Mouse (Mus musculus): ENCODE results near the gene Tprg.

Tprg gene

DNA sequence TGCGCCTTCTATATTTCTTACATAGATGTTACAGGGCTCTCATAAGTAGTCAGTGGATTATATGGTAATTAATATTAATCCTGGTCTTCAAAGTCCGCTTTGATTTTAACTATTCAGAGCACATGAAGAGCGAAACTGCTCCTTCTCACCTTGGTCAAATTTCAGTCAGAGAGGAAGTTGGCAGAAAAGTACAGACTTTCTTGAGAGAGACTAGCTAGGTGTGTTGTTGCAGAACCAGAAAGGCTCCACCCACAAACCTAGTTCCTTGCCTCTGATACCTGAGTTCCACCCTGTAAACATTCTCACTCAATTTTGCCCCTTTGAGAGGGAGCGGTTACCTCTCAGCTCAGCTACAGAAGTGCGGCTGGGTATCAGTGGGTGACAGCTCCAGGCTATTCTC is at the start of gene Tprg:
Gene Tprg (plus strand): TSS at position 301 of the 400 bp plus-strand sequence.
- no peak for DNase-seq (ENCODE audit: low read depth)

DNA sequence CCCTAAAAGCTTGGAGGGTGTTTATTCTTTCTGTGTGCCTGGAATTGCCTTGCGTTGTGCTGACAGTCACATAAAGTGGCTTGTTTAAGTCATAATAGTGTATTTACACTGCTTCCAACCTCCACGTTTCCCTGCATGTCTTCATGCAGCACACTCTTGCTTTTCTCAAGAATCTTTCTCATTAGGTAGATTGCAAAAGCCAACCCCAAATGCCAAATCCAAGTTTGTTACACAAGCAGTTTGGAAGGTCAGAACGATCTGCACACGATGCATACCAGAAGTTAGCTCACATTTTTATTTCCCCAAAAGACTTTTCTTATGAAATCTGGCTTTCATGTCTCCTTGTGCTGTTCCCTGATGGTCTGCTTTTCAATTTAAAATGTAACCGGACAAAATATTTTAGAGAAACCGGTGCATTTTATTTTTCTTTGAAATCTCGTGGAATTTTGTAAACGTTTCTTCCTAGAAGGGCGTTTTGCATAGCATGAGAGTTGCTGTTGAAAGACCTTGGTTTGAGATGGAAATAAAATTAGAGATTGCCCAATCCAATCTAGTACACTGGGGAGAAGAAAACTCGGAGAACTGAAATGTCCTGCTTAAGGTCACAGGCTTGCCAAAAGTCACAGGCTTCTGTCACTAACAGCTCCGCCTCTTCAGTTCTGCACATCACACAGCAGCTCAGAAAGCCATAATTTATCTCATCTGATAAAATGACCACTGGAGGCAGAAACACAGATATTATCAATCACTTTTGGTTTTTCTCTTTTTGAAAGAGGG is 48.2 kb upstream of the Tprg start:
- DNase-seq (ENCODE audit: low read depth) = no peak

DNA sequence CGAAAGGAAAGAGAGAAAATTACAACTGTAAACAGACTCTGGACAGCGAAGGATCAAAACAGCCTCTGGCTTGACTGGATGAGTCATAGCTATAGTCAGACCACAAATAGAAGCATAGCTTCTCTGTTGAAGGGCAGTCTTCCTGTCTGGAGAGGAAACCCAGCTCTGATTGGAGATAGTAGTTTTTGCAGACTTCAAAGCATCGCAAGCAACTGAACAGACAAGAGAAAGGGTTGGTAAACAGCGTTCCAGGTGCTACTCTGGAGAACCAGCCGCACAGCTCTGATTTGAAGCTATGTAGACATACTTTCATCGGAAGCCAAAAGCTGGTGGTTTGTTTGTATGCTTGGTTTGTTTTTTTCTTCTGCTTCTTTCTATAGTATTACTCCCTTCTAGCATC is 37.7 kb upstream of the Tprg start:
- DNase-seq (ENCODE audit: low read depth) = peak; percentile 16

DNA sequence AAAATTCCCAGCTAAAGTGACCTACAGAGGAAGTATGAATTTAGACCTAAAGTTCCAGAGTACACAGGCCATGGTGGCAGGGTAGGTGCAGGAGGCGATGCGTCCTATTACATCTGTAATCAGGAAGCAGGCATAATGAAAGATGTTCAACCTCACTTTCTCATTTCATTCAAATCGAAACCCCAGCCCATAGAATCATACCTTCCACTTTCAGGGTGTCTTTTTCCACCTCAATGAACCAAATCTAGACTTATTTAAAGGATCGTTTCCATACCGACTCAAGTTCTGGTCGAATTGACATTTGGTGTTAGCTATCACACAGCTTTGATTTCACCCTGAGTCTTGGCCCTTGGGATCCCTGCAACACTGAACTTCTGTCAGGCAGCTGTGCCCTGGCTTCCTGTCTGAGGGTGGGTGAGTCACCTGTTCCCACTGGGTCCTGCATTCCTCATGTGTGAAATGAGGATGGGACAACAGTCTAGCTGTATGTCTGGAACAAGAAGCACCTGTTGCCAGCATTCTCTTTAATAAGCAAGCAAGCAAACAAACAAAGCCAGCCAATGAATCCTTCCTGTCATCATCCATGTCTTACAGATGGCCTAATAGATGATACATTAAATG is 36.4 kb upstream of the Tprg start:
- peak; percentile 16 for DNase-seq (ENCODE audit: low read depth)

DNA sequence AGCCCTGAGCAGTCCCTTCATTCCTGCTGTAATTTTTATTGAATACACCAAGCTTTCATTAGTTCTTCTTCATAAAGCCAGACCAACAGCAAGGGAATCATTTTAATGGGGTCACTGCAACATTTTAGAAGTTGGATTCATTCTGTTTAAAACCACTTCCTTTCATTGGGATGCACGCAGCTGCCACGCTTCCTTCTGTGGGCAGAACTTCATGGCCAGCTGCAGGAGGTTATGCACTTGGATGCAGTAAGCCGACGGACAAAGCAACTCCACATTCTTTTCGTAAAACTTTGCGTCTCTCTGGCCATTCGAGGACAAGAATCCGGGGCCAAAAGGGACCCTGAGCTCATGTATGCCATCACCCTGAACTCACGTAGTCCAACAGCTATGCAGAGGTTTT is 35.5 kb upstream of the Tprg start:
- DNase-seq (ENCODE audit: low read depth) = no peak

DNA sequence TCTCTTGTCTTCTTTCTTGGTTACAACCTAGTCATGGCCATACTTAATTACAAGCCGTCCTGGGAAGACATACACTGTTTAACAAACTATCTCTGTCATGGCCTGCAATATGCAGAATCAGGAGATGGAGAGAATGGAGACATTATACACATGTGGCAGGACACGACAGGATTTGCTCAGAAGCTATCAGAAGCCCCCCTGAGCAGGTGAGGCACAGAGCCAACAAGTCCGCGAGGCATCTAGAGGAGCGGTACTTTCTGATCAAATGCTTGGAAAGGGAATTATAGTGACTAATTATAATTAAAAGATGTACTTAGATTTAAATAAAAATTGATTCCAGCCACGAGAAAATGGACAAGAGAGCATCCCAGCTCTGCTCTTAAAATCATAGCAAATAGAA is 32.0 kb upstream of the Tprg start:
- no peak for DNase-seq (ENCODE audit: low read depth)

DNA sequence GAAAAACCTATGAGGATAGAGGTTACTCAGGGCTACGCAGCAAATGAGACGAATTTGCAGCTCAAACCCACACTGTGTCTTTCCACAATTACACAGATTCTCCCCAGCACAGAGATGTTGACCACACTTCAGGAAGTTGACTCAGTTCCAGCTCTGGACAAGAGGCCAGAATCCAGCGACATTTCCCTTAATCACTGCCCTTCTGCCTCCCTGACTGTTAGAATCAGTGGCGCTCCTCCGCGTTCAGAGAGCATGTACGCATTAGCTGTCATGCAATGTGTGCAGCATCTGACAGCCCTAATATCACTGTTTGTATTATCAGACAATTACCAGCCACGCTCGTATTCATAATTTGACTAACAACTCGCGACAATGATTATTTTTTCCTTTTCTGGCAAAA is 31.4 kb upstream of the Tprg start:
- no peak for DNase-seq (ENCODE audit: low read depth)

DNA sequence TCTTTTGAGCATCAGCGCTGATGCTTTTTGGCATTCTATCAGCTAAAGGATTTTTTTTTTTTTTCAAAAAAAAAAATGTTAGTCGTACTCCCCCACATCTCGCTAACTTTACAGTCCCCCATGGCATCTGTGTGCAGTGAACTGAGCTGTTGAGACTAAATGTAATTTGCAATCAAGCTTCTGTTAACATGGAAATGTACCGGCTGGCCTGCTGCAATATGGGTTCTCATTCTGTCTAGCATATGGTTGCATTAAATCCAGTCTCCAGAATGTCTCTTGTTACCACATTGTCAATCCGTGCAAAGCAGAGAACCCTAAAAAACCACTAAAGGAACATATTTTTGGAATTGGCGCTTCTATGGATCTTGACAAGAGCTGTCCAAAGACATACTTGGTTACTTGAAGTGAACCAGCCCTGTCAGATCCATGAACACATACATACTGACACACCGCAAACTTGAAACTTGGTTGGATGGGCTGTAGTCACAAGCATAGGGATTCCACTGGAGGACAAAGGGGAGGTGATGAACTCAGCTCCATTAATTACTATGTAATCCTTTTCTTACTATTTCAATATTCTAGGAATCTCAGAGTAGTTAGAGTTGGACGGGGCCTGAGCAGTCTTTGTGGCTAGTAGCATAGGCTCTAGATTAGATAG is 30.9 kb upstream of the Tprg start:
- DNase-seq (ENCODE audit: low read depth) = no peak

DNA sequence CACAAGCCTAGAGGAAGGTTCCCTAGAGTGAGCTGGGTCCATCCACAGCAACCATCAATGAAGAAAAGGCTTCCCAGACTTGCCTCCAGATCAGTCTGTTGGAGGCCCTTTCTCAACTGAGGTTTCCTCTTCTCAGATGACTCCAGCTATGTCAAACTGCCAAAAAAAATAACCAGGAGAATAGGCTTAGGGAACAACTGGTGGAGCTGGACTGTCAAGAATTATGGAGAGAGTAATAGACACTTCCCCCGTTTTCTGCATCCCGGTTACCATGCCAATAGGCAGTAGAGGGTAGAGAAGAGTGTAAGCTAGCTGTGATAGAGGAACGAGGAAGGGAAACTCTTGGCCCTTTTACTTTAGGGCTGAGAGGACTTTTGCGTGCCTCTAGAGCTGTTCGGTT is 24.3 kb upstream of the Tprg start:
- no peak for DNase-seq (ENCODE audit: low read depth)

DNA sequence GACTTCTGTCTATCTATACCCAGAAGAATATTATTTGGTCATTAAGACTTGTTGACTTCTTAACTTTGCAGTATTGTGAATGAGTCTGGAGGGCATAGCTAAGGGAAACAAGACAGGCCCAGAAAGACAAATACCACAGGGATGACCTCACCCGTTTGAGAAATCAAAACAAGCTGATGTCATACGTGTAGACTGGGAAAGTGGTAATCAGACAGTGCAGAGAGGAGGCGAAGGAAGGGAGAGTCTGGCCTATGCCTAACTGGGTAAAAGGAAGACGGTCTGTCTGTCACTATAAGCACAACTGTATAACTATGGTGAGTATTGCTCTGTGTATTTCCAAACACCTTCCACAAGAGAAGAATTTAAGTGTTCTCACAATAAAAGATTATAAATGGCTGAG is 23.7 kb upstream of the Tprg start:
- no peak for DNase-seq (ENCODE audit: low read depth)

DNA sequence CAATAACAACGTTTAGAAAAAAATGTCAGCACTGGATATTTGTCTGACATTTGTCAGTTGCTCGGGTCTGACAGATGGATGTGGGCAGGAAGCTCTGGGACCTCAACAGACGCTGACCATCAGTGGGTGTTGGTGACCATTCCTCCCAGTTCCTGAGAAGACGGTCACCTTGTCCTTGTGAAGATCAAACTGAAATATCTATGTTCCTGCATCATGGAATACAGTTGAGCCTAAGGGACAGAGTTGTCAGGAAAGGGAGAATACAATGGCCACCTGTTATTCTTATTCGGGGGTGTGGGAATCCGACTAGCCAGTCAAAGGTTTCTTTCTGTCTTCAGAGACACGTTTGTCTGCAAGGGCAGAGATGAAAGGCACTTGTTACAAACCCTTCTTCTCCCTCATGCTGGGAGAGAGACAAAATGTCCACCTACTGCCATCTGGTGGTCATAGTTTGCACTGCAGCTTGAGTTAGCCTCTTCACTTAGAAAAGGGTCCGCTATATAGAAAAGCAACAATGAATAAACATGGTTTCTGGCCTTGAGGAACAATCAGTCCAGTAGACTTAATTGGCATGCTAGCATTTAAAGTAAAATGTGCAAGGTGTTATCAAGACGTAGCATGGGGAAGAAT is 23.0 kb upstream of the Tprg start:
- DNase-seq (ENCODE audit: low read depth) = peak; percentile 80

DNA sequence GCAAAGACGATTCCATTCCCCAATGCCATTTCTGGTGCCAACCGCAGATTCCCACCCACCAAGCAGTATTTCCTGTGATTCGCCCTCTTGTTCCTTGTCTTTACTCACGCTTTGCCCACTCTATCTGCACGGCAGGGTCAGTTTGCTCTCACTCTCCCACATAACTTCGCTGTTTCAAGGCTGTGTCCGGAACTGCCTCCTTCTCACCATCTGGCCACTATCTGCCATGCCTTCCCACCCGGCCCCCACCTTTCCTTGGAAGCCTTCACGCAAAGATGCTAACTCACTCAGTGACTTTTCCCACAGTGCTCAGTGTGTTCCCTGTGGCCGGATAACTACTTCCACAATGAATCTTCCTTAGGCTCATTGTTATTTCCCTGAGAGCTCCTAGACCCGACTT is 21.4 kb upstream of the Tprg start:
- DNase-seq (ENCODE audit: low read depth) = no peak

DNA sequence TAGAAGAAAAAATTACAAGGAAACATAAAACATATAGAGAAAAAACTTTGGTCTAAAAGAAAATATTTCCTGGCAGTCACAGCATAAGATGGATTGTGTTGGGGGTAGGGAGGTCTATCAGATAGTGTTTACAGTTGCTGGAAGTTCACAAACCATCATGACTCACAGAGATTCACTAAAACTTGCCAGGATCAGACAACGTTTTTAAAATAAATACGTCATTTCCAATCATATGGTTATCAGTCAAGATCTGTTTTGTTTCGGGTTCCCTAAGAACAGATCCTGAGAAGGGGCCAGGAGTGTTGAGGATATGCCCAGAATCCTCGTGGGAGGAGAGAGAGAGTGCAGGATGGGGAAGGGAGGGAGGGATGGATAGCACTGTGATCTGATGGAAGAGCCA is 18.3 kb upstream of the Tprg start:
- DNase-seq (ENCODE audit: low read depth) = no peak

DNA sequence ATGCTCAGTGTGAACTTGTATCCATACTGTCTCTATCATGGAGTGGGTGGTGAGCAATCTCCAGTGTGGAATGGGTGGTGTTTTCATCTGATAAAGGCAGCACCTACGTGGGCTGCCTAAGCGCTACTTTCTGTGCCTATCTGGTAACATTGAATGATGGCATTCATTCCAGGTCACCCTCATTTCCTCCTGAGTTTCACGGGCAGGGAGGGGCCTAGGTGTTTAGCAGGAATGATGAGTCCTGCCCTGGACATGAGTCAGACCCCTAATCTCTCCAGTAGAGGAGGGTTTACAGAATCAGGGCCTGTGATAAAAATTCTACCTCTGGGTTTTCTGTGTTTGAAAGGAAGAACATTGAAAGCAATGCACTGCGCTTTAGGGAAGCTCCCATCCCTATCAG is 4.1 kb upstream of the Tprg start:
- no peak for DNase-seq (ENCODE audit: low read depth)

DNA sequence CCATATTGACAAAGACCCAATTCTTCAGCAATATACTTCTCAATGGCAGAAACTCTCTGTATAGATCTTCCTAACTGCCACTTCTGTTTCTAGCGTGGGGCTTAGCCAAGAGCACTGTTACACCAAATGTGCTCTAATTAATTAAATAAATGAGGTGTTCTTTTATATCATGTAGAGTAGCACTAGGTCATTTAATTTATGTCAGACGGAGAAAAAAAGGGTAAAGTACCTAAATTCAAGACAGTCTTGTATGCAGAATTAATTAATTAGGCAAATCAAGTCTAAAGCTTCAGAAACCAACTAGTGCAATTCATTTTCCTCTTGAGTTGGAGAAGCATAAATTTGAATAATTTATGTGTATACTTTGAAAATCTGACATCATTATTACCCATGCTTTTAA is 7.1 kb downstream of the Tprg start:
- DNase-seq (ENCODE audit: low read depth) = no peak

DNA sequence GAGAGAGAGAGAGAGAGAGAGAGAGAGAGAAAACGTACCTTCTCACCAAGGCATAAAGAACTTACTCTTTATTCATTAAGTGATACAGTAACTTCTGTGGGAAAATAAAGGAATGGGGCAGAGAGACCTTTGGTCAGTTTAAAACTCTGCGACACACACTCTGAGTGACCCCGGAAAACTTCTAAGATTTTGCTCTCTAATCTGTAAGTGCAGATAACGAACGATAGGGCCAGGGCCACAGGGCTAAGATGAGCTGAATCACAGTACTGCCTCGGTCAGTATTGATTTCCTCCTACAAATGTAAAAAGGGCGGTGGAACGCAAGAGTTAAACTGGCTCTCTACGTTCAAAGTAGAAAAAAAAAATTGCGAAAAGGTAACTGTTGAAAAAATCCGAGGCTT is 8.9 kb downstream of the Tprg start:
- no peak for DNase-seq (ENCODE audit: low read depth)

DNA sequence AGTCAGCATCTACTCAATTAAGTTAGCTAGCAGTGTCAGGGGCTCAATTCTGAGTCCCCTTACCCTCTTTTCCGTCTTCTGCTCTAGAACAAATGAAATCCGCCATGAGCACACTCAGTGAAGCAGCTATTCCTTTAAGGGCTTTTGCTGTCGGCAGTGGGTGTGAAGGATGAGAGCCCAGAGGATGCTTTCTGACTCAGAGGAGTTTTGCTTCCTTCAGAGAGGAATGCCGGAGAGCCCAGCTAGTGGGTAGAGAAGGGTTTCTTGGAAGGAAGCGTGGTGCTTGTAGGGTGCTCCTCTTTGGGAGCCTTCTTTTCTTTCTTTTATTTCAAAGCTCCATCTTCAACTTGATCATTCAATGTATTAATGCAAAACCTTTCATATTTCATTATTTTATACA is 10.1 kb downstream of the Tprg start:
- no peak for DNase-seq (ENCODE audit: low read depth)

DNA sequence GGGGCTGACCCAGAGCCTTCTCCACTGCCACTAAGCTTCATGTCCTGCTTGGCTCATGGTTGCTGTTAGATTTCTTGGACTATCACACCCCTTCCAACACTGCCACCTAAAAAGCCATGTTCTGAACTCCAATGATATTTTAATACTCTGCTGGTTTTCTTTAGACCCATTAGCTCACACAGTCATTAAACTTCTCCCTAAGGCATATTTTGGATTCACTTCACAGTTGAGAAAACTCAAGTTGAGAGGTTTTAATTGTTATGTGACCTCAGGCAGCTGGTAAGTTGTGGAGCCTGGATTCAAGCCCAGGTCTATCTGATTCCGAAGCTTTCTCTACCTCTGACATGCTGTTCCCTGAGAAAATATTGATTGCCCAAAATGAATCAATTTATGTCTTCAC is 11.6 kb downstream of the Tprg start:
- no peak for DNase-seq (ENCODE audit: low read depth)

DNA sequence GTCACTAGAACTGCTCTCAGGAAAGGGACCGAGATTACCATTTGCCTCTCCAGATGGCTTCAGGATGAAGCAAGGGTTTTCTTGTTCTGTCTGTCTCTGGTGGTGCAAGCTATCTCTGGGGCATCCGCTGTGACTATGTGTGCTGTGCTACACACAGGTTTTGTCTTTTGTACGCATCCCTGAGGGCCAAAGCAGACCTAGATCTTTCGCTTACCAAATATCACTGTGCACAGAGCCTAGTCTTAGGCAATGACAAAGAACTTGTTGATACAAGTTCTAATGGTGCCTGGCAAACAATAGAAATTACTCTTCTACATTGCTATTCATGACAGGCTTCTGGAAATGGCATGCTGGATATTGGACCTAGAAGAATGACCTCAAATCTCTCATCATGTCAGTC is 16.0 kb downstream of the Tprg start:
- DNase-seq (ENCODE audit: low read depth) = no peak

DNA sequence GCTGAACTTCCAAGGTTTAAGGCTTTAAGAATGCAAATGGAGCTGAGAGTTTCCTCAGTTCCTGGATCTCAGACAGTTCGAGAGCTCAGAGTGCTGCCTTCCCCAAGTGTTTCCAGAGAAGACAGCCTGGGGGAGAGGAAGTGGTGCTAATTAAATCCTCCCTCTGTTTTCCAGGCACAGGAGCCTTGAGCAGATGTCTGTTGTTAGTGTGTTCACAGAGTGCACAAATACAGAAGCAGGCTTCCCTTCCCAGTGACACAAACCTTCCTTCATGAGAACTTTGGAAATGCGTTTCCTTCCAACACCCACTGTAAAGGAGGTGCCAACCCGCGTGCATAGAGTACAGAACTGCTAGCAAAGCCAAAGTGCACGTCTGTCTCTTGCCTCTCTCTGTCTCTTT is 27.4 kb downstream of the Tprg start:
- DNase-seq (ENCODE audit: low read depth) = no peak

DNA sequence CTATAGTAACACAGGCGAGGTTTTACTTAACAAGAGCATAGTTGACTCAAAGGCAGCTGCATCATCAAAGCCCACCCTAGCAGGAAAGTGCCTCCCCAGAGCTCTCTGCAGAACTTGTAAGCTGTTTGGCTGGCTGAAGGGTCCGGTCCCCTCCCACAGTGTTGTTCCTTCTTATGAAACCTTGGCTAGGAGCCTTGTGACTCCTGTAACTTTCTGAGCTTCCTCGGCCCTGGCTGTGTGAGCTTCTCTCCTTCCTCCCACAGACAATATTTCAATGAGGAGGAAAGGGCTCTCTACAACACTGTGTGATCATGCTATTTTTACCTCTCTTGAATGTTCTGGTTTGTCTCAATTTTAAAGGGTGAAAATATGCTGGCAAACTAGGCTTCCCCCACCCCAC is 28.5 kb downstream of the Tprg start:
- DNase-seq (ENCODE audit: low read depth) = no peak

DNA sequence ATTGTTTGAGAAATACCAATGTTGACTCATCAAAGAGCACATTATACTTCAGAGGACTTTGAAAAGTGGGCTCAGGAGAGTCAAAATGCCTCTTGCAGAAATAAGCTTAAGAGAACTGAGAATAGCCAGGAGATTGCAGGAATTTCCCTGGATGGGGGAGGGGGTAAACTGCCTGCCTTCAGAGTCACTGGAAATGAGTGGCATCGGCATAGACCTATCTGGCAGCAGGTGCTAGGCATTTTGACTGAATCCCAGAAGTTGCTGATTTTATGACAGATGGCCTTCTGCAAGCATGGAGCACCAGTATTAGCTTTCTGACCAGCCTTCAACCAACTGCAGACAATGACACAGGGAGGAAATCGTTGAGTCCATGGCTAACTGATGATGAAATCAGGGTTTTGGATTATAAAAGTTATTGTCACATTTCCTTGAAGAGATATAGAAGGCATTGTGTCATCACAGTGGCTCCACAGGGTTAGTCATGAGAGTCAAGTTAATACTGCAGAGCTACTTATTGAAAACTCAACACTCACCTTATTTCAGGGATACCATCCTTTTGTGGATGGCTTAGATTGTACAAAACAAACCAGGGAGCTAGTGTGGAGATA is 39.1 kb downstream of the Tprg start:
- DNase-seq (ENCODE audit: low read depth) = no peak

Data from induced T-regulatory cell, adult 2 months (primary cell).